34 mouse cellular contexts compared by ENCODE assay signal in genomic region chr9:123624741-123625140, GRCm38 (mm10). TPM values are rescaled to one million over a fixed set of nuclear protein-coding genes. Genes with fewer than 3 reads are reported as not detected.
"Had no signal": no experiment of that assay in that cellular context is flagged by ENCODE, and none has a peak within 500 bp of the region (broad histone marks: within the 10 kb centered on the region; RNA-seq: fewer than 3 reads in every experiment).

No protein-coding gene starts in this region.

- ATAC-seq: liver, embryonic 12.5 days; liver, postnatal 0 days; lung, postnatal 0 days; midbrain, embryonic 13.5 days; midbrain, embryonic 15.5 days; midbrain, embryonic 16.5 days had no signal

- DNase-seq: left cerebral cortex, postnatal 4 days; liver; liver, embryonic 13.5 days; liver, postnatal 0 days; lung, adult 18-20 months; lung, adult 2 months; lung, embryonic 14.5 days; lung, postnatal 10 days; lung, postnatal 14 days; lung, postnatal 36 days; lung, postnatal 4 days; midbrain, embryonic 14.5 days had no signal

- H3K27me3 ChIP-seq: limb, embryonic 12.5 days; limb, embryonic 13.5 days; limb, embryonic 15.5 days; liver, embryonic 12.5 days; liver, embryonic 13.5 days; liver, embryonic 15.5 days; lung, embryonic 15.5 days; midbrain, embryonic 12.5 days; midbrain, embryonic 13.5 days; midbrain, embryonic 15.5 days; neural tube, embryonic 12.5 days had no signal

- H3K27ac ChIP-seq: limb, embryonic 10.5 days; limb, embryonic 12.5 days; limb, embryonic 13.5 days; limb, embryonic 15.5 days; liver, embryonic 12.5 days; liver, embryonic 13.5 days; liver, embryonic 14.5 days; liver, embryonic 15.5 days; lung, embryonic 15.5 days; macrophage; midbrain, embryonic 10.5 days; midbrain, embryonic 12.5 days; midbrain, embryonic 13.5 days; midbrain, embryonic 15.5 days; neural tube, embryonic 12.5 days had no signal

- H3K9me3 ChIP-seq: limb, embryonic 10.5 days; limb, embryonic 12.5 days; limb, embryonic 13.5 days; limb, embryonic 15.5 days; liver, embryonic 12.5 days; liver, embryonic 13.5 days; liver, embryonic 15.5 days; lung, embryonic 15.5 days; megakaryocyte, embryonic 14.5 days; midbrain, embryonic 10.5 days; midbrain, embryonic 12.5 days; midbrain, embryonic 13.5 days; midbrain, embryonic 15.5 days; neural tube, embryonic 12.5 days had no signal

- H3K4me3 ChIP-seq: limb, embryonic 10.5 days; limb, embryonic 12.5 days; limb, embryonic 13.5 days; limb, embryonic 15.5 days; liver, embryonic 12.5 days; liver, embryonic 13.5 days; liver, embryonic 15.5 days; lung, embryonic 15.5 days; megakaryocyte, embryonic 14.5 days; midbrain, embryonic 10.5 days; midbrain, embryonic 12.5 days; midbrain, embryonic 13.5 days; midbrain, embryonic 15.5 days; myocyte; neural tube, embryonic 12.5 days had no signal

- H3K4me1 ChIP-seq: limb, embryonic 10.5 days; limb, embryonic 12.5 days; limb, embryonic 13.5 days; limb, embryonic 15.5 days; liver, embryonic 12.5 days; liver, embryonic 13.5 days; liver, embryonic 15.5 days; lung, embryonic 15.5 days; megakaryocyte, embryonic 14.5 days; midbrain, embryonic 10.5 days; midbrain, embryonic 12.5 days; midbrain, embryonic 13.5 days; midbrain, embryonic 15.5 days; neural tube, embryonic 12.5 days had no signal

- H3K9ac ChIP-seq: limb, embryonic 12.5 days; limb, embryonic 13.5 days; limb, embryonic 15.5 days; liver, embryonic 12.5 days; liver, embryonic 13.5 days; liver, embryonic 14.5 days; liver, embryonic 15.5 days; liver, postnatal 0 days; lung, embryonic 14.5 days; lung, embryonic 15.5 days; midbrain, embryonic 12.5 days; midbrain, embryonic 13.5 days; midbrain, embryonic 15.5 days; neural tube, embryonic 12.5 days had no signal

- H3K4me2 ChIP-seq: limb, embryonic 12.5 days; limb, embryonic 13.5 days; limb, embryonic 15.5 days; liver, embryonic 11.5 days; liver, embryonic 12.5 days; liver, embryonic 13.5 days; liver, embryonic 15.5 days; lung, embryonic 14.5 days; lung, embryonic 15.5 days; midbrain, embryonic 11.5 days; midbrain, embryonic 12.5 days; midbrain, embryonic 13.5 days; midbrain, embryonic 15.5 days; neural tube, embryonic 12.5 days had no signal

- H3K36me3 ChIP-seq: limb, embryonic 10.5 days; limb, embryonic 12.5 days; limb, embryonic 13.5 days; limb, embryonic 15.5 days; liver, embryonic 12.5 days; liver, embryonic 13.5 days; liver, embryonic 15.5 days; lung, embryonic 15.5 days; midbrain, embryonic 10.5 days; midbrain, embryonic 12.5 days; midbrain, embryonic 13.5 days; midbrain, embryonic 15.5 days; neural tube, embryonic 12.5 days had no signal

RNA-seq across cellular contexts. Expression of gene Slc6a20b, which starts 7.6 kb away (rescaled TPM):
- polyA plus RNA-seq: liver, adult 2 months had no signal

RNA-seq across cellular contexts. Expression of gene Slc6a20a, which starts 53.9 kb away (rescaled TPM):
- polyA plus RNA-seq: limb, embryonic 11.5 days; limb, embryonic 12.5 days; limb, embryonic 13.5 days; liver, adult 2 months had no signal
